Mouse (Mus musculus) cerebellum, adult 2 months (tissue): ENCODE data around the gene Fam228a. TPM values are rescaled to one million over a fixed set of nuclear protein-coding genes. Genes with fewer than 3 reads are reported as not detected.
A peak's percentile ranks its signal among the peaks of the same experiment; 100 is the strongest.
"Not testable (repeated sequence)": the region's sequence is repeated elsewhere in the genome, so short reads cannot be mapped to it uniquely, and the experiment has no call there.

ENCODE experiments used
- DNase-seq, 2 experiments: peaks; one replicate each; pipeline ENCODE4 v3.0.0; 2021
- H3K27ac ChIP-seq: fragments of 200-500 bp; 2 replicates; pipeline ENCODE4 v1.5.1; 2012; ENCODE audit warnings: low read length, control low read depth, inconsistent platforms; ENCODE audit not compliant: insufficient read depth
- H3K27me3 ChIP-seq: fragments of 200-500 bp; 2 replicates; pipeline ENCODE4 v1.6.1; 2012; ENCODE audit warnings: inconsistent platforms, mild to moderate bottlenecking, low read length, moderate library complexity; ENCODE audit not compliant: control insufficient read depth, insufficient read depth
- H3K4me1 ChIP-seq: fragments of 200-500 bp; 2 replicates; pipeline ENCODE4 v1.6.1; 2011; ENCODE audit warnings: low read length; ENCODE audit not compliant: control insufficient read depth, insufficient read depth
- H3K4me3 ChIP-seq: fragments of 200-500 bp; replicated peaks from 2 replicates; pipeline ENCODE3; 2011; ENCODE audit warnings: mild to moderate bottlenecking, low read depth, low read length, control low read depth; ENCODE audit not compliant: insufficient read depth
- CTCF ChIP-seq: fragments of 200-500 bp; IDR thresholded peaks from 2 replicates; pipeline ENCODE4 v1.5.1; 2011; ENCODE audit warnings: low read depth, mild to moderate bottlenecking, control low read depth, low read length, moderate library complexity, borderline replicate concordance; ENCODE audit not compliant: insufficient read depth
- POLR2A ChIP-seq: fragments of 200-500 bp; IDR thresholded peaks from 2 replicates; pipeline ENCODE4 v1.6.1; 2011; ENCODE audit warnings: low read length, control low read depth, borderline replicate concordance; ENCODE audit not compliant: insufficient read depth
- WGBS: fragments of 180-500 bp; shearing (Covaris S2); methylation state at CpG from one replicate; pipeline ENCODE4 v1.1.7; 2018; 5-methylcytosine and 5-hydroxymethylcytosine counted together
- polyA plus RNA-seq: library from polyadenylated mRNA; depleted of rRNA; stranded (reverse); fragments of >200 nt; gene quantifications from 2 replicates; pipeline ENCODE4 v1.2.3, GENCODE M21; 2012

The Fam228a gene
- polyA plus RNA-seq, 1 experiment, result 2.1 TPM

DNA sequence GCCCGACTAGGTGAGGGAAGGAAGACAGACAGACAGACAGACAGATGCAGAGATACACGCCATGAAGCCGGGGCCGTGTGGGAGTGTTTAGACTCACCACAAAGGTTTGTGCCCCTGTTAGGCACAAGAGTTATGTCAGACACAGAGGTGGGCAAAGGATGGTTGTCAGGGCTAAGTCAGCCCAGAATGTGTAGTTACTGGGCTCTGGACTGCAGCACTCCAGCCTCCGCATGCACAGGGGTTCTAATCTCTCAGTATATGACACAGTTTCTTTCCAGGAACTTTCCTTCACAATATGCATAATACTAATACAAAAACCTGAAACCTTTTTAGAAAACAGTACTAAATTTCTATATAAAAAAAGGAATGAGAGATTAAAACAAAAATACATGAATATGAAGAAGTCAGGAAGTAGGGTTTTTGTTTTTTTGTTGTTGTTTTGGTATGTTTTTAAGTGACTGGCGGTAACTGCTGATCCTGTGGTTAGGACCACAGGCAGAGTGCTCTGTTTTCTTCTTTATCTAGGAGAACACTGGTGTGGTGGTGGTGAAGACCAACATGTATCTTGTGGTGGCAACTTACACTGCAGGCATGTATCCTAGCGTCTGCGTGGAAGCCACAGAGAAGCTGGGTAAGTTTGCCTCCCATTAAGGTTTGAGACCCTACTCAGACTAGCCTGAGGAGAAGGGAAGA, 36.8 kb upstream of the Fam228a start:
- no peak overlapping the region for H3K27ac ChIP-seq
- TF ChIP-seq POLR2A (no peak), CTCF (no peak)
- no peak for DNase-seq
- H3K27me3 ChIP-seq, result no peaks in the 10 kb centered on the region
- 96% methylated on average over 8 of the region's 8 CpGs for whole genome bisulfite sequencing
- no peak overlapping the region for H3K4me3 ChIP-seq
- no peaks in the 10 kb centered on the region for H3K4me1 ChIP-seq

DNA sequence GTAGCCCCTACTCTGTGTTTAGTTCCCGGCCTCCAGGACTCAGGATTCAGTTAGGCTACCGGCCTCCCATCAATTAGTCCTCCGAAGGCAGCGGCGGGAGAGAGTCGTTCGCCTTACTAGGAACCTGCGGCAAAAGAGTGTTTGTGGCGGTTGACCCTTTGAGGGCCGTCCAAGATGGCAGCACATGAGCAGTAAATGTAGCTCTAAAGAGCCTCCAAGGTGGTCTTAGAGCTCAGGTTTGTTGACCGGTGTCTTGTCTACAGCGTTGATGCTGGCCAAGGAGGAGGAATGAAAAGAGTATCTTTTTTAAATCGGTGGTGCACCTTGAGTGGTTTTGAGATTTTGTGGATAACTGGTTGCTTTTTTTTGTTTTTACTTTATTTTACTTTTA, 31.1 kb upstream of the Fam228a start:
- Histone ChIP-seq H3K27ac (peak overlapping the region; percentile 45; the same call in 1 of the 2 replicates), H3K27me3 (no peaks in the 10 kb centered on the region), H3K4me3 (peak overlapping the region; percentile 60), H3K4me1 (no peaks in the 10 kb centered on the region)
- TF ChIP-seq POLR2A, result no peak
- TF ChIP-seq CTCF, result no peak
- DNase-seq, result no peak
- 12% methylated on average over 13 of the region's 13 CpGs for WGBS

DNA sequence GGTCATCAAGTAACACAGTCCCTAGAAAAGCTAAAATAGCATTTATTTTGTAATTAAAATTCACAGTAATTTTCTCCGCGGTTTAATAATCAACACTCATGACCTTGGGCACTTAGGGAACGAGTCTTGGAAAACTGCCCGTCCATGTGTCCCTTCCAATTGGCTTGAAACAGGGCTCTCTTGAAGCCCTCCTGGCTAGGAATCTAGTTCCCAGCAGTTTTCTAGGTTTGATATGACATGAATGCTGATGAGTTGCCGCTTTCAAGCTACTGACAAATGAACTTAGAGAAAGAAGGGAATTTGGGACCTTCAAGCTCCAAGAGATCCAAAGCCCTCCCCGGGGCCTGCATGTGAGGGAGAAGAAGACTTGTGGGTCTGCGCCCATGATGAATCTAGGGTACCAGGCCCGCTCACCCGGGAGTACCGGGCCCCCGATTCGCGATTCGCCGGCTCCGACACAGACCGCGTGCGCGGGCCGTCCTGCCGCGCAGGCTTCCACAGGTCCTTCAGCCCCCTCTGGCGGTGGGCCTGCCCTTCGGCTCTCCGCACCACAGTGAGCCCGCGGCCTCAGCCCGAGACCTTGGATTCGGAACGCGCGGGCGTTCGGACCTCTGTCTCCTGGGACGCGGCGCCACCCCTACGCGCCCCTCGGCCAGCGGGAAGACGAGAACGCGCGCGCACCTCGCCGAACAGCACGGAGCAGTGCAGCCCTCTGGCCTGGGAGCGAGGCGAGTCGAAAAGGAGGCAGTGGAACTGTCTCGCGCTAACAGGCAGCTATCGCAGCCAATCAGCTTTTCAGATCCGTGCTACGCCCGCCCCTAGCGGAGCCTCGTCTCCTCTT, 30.5 kb upstream of the Fam228a start, which contains the start of the genes Pfn4 and Fam228b:
Gene Pfn4, plus strand, starts transcription at position 531 of the 841 bp plus-strand sequence.
Gene Fam228b, minus strand, starts transcription at position 776 of the 841 bp plus-strand sequence.
- Histone ChIP-seq H3K27me3 (no peaks in the 10 kb centered on the region), H3K27ac (peak within 1 kb of the TSS; percentile 94), H3K4me3 (peak within 1 kb of the TSS; percentile 60), H3K4me1 (no peaks in the 10 kb centered on the region)
- peak; percentile 96 to 100 for DNase-seq
- peak; percentile 67 for TF ChIP-seq CTCF
- peak; percentile 80 for TF ChIP-seq POLR2A
- WGBS, result under 1% methylated on average over 61 of the region's 61 CpGs

DNA sequence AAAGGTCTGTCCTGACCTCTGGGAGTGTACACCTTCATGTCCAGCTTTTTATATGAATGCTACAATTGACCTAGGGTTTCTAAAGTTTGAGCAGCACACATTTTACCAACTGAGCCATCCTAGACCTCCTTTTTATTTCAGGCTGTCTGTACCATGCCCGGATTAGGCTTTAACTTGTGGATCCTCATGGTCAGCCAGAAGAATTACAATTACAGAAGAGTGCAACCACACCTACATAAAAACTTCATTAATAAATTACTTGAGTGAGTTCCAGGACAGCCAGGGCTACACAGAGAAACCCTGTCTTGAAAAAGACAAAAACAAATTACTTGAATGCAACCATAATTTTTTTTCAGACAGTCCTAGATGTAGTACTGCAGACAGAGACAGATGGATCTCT, 18.8 kb upstream of the Fam228a start:
- DNase-seq, result no peak
- no peaks in the 10 kb centered on the region for H3K27me3 ChIP-seq
- TF ChIP-seq POLR2A (no peak), CTCF (no peak)
- no peaks in the 10 kb centered on the region for H3K4me1 ChIP-seq
- H3K27ac ChIP-seq, result no peak overlapping the region
- H3K4me3 ChIP-seq, result no peak overlapping the region
- 89% methylated on average over 1 of the region's 1 CpGs for WGBS

DNA sequence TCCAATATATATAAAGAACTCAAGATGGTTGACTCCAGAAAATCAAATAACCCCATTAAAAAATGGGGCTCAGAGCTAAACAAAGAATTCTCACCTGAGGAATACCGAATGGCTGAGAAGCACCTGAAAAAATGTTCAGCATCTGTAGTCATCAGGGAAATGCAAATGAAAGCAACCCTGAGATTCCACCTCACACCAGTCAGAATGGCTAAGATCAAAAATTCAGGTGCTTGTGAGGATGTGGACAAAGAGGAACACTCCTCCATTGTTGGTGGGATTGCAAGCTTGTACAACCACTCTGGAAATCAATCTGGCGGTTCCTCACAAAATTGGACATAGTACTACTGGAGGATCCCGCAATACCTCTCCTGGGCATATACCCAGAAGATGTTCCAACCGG, 16.2 kb upstream of the Fam228a start:
- DNase-seq, H3K27me3 ChIP-seq, H3K4me3 ChIP-seq, H3K4me1 ChIP-seq, H3K27ac ChIP-seq: not testable (repeated sequence)
- WGBS, result 94% methylated on average over 4 of the region's 4 CpGs

DNA sequence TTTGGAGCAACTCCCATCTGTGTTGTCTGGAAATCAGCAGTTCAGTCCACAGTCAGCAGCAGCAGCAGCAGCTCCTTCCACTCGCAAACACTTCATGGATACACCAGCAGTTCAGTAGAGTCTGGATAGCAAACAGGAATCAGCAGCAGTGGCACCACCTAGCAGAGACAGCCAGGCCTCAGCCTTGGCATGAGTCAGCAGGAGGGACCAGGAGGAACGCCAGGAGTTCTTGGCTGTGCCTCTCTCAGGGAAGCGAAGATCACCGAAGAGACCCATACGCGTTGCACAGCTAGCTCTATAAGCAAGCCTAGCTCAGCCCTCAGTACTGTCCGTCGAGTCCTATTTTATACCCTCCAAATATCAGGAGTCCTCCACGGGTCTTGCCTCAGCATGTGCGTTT, 6.3 kb upstream of the Fam228a start:
- Histone ChIP-seq H3K27me3 (no peaks in the 10 kb centered on the region), H3K27ac (no peak overlapping the region), H3K4me1 (no peaks in the 10 kb centered on the region), H3K4me3 (no peak overlapping the region)
- DNase-seq, result no peak
- 40% methylated on average over 10 of the region's 10 CpGs for WGBS
- TF ChIP-seq CTCF, result no peak
- TF ChIP-seq POLR2A, result no peak

DNA sequence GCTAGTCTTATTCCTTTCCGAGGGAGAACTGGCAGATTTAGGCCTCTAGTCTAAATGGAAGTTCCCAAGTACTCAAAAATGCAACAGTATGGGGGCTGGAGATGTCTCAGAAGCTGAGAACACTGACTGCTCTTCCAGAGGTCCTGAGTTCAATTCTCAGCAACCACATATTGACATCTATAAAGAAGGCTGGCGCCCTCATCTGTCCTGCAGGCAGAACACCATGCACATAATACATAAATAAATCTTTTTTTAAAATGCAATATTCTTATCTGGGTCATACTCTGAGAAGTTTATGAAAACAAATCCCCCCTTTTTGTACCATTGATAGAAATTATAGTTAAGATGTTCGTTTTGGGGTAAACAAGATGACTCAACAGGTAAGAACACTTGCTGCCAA, 4.0 kb upstream of the Fam228a start:
- Histone ChIP-seq H3K4me1 (no peaks in the 10 kb centered on the region), H3K27me3 (no peaks in the 10 kb centered on the region), H3K4me3 (no peak overlapping the region), H3K27ac (no peak overlapping the region)
- WGBS, result 95% methylated on average over 3 of the region's 3 CpGs
- DNase-seq, result no peak
- TF ChIP-seq POLR2A (no peak), CTCF (no peak)

DNA sequence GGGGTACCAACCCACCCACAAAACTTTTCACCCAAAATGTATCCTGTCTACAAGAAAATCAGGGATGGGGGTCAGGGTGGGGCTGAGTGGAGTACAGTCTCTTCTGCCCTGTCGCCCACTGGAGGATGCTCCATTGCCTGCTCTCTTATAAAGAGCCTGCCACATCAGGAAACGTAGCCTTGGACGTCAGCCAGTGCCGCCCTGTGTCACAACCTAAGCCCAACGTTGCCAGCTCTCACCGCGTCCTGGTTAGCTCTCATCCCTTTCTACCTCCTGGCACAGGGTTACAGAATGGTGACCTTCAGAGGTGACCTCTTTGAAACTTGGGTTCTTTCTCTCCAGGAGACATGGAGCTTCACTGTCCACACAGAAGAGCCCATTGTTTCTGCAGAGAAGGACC, 2.6 kb upstream of the Fam228a start:
- no peak for DNase-seq
- Histone ChIP-seq H3K27me3 (no peaks in the 10 kb centered on the region), H3K4me3 (no peak overlapping the region), H3K27ac (no peak overlapping the region), H3K4me1 (no peaks in the 10 kb centered on the region)
- TF ChIP-seq CTCF, result no peak
- TF ChIP-seq POLR2A, result no peak
- WGBS, result 30% methylated on average over 7 of the region's 7 CpGs
